Mouse (Mus musculus) 3134 (cell line): ENCODE results near the gene Kat8.

Source experiments
- DNase-seq: peaks from one replicate; pipeline ENCODE4 v3.0.0-alpha.2; 2011; ENCODE audit warnings: low spot score; ENCODE audit not compliant: insufficient read length; ENCODE audit errors: extremely low read depth

The Kat8 gene

GRCm38 (mm10) chr7:127896384-127896783, 15.9 kb upstream of the Kat8 start:
- DNase-seq: no peak

- DNase-seq: no peak
These were observed 14.8 kb upstream of the Kat8 start for GRCm38 (mm10) chr7:127897542-127897941.

- DNase-seq: no peak
These were observed 13.9 kb upstream of the Kat8 start for GRCm38 (mm10) chr7:127898179-127898956.

- DNase-seq: no peak
These were observed 12.3 kb upstream of the Kat8 start for GRCm38 (mm10) chr7:127899997-127900396.

GRCm38 (mm10) chr7:127901772-127902171, 10.5 kb upstream of the Kat8 start:
- no peak for DNase-seq

GRCm38 (mm10) chr7:127903971-127904796, 8.1 kb upstream of the Kat8 start, which contains the start of gene Bckdk:
Bckdk (plus strand) TSS chr7:127904082.
- peak; percentile 90 for DNase-seq

GRCm38 (mm10) chr7:127907939-127908338, 4.4 kb upstream of the Kat8 start:
- no peak for DNase-seq

- no peak for DNase-seq
These were observed 3.7 kb upstream of the Kat8 start for GRCm38 (mm10) chr7:127908656-127909055.

- no peak for DNase-seq
These were observed 622 bp downstream of the Kat8 start for GRCm38 (mm10) chr7:127912938-127913337.

- no peak for DNase-seq
These were observed 3.0 kb downstream of the Kat8 start for GRCm38 (mm10) chr7:127915293-127915692.

- DNase-seq: peak; percentile 30
These were observed 5.9 kb downstream of the Kat8 start for GRCm38 (mm10) chr7:127918203-127918602.

GRCm38 (mm10) chr7:127919290-127919689, 7.0 kb downstream of the Kat8 start:
- no peak for DNase-seq

GRCm38 (mm10) chr7:127921516-127921915, 9.2 kb downstream of the Kat8 start:
- no peak for DNase-seq

GRCm38 (mm10) chr7:127922451-127923275, 10.3 kb downstream of the Kat8 start:
- DNase-seq: no peak

- no peak for DNase-seq
These were observed 11.4 kb downstream of the Kat8 start for GRCm38 (mm10) chr7:127923714-127924113.

- DNase-seq: no peak
These were observed 12.9 kb downstream of the Kat8 start for GRCm38 (mm10) chr7:127925252-127925651.

- no peak for DNase-seq
These were observed 13.8 kb downstream of the Kat8 start for GRCm38 (mm10) chr7:127926066-127926465.

GRCm38 (mm10) chr7:127926846-127927245, 14.5 kb downstream of the Kat8 start:
- DNase-seq: no peak

- no peak for DNase-seq
These were observed 15.4 kb downstream of the Kat8 start for GRCm38 (mm10) chr7:127927726-127928125.

- DNase-seq: no peak
These were observed 16.3 kb downstream of the Kat8 start for GRCm38 (mm10) chr7:127928596-127928995.

GRCm38 (mm10) chr7:127929923-127930322, 17.6 kb downstream of the Kat8 start, which contains the start of gene Prss8:
Prss8 (minus strand) TSS chr7:127930104.
- no peak for DNase-seq
